Mouse (Mus musculus): Measurements from ENCODE around the gene Terb2. TPM values are rescaled to one million over a fixed set of nuclear protein-coding genes. Genes with fewer than 3 reads are reported as not detected.
A peak's percentile ranks its signal among the peaks of the same experiment; 100 is the strongest.
"Not testable (repeated sequence)": the region's sequence is repeated elsewhere in the genome, so short reads cannot be mapped to it uniquely, and the experiment has no call there.

The Terb2 gene
- polyA plus RNA-seq, 1 experiment from 2014 or later = not detected

- Histone ChIP-seq H3K4me1 (ENCODE audit: control insufficient read depth, insufficient read depth, low read length) (no peaks in the 10 kb centered on the region), H3K9me3 (ENCODE audit: control insufficient read depth, low read depth, low read length) (no peaks in the 10 kb centered on the region), H3K9ac (replicated peaks; ENCODE audit: low read depth, low read length) (no peak overlapping the region), H3K4me3 (ENCODE audit: low read depth, low read length) (no peak overlapping the region), H3K27ac (ENCODE audit: low read length) (no peak overlapping the region), H3K4me2 (replicated peaks; ENCODE audit: low read depth, low read length) (no peak overlapping the region), H3K36me3 (ENCODE audit: control insufficient read depth, insufficient read depth, low read length) (no peaks in the 10 kb centered on the region), H3K27me3 (ENCODE audit: control insufficient read depth, insufficient read depth, low read length) (no peaks in the 10 kb centered on the region)
- WGBS = 47% methylated on average over 2 of the region's 2 CpGs
- peak; percentile 58; the same call in 1 of the 2 replicates for ATAC-seq (ENCODE audit: insufficient number of reproducible peaks, insufficient read depth, low FRiP score, low read depth)
Observed at GRCm38 (mm10) chr2:122206440-122207107, 20.5 kb downstream of the Terb2 start.

DNA sequence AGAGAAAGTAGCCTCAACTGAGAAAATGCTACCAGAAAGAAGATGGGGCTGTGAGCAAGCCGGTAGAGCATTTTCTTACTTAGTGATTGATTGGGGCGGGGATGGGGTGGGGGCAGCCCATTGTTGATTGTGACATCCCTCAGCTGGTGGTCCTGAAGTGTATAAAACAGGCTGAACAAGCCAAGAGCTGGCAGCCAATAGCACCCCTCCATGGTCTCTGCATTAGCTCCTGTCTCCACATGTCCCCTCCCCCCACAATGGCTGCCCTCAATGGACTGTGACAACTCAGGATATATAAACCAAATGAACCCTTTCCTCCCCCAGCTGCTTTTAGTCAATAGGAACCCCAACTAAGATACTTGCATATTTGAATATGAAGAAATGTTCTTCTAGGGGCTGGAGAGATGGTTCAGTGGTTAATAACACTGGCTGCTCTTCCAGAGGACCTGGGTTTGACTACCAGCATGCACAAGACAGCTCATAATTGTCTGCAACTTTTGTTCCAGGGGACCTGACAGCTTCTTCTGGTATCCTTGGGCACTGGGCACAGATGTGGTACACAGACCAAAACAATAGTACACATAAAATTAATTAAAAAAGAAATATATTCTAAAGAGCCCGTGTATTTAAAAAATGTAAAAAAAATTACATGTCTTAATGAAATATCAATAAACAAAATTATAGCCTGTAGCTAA is 24.6 kb downstream of the Terb2 start:
- Histone ChIP-seq H3K27ac (ENCODE audit: low read length) (no peak overlapping the region), H3K9ac (replicated peaks; ENCODE audit: low read depth, low read length) (no peak overlapping the region), H3K4me1 (ENCODE audit: control insufficient read depth, insufficient read depth, low read length) (no peaks in the 10 kb centered on the region), H3K27me3 (ENCODE audit: control insufficient read depth, insufficient read depth, low read length) (no peaks in the 10 kb centered on the region), H3K9me3 (ENCODE audit: control insufficient read depth, low read depth, low read length) (no peaks in the 10 kb centered on the region), H3K4me3 (ENCODE audit: low read depth, low read length) (no peak overlapping the region), H3K36me3 (ENCODE audit: control insufficient read depth, insufficient read depth, low read length) (no peaks in the 10 kb centered on the region), H3K4me2 (replicated peaks; ENCODE audit: low read depth, low read length) (no peak overlapping the region)
- 57% methylated on average over 3 of the region's 3 CpGs for WGBS
- no peak for ATAC-seq (ENCODE audit: insufficient number of reproducible peaks, insufficient read depth, low FRiP score, low read depth)

- not testable (repeated sequence) for H3K4me1 ChIP-seq (ENCODE audit: control insufficient read depth, insufficient read depth, low read length); H3K27ac ChIP-seq (ENCODE audit: low read length); H3K36me3 ChIP-seq (ENCODE audit: control insufficient read depth, insufficient read depth, low read length); H3K27me3 ChIP-seq (ENCODE audit: control insufficient read depth, insufficient read depth, low read length); ATAC-seq (ENCODE audit: insufficient number of reproducible peaks, insufficient read depth, low FRiP score, low read depth); H3K4me3 ChIP-seq (ENCODE audit: low read depth, low read length); H3K9me3 ChIP-seq (ENCODE audit: control insufficient read depth, low read depth, low read length); H3K9ac ChIP-seq (replicated peaks; ENCODE audit: low read depth, low read length); H3K4me2 ChIP-seq (replicated peaks; ENCODE audit: low read depth, low read length)
- WGBS = 85% methylated on average over 4 of the region's 4 CpGs
Observed at GRCm38 (mm10) chr2:122217075-122217474, 31.0 kb downstream of the Terb2 start.

DNA sequence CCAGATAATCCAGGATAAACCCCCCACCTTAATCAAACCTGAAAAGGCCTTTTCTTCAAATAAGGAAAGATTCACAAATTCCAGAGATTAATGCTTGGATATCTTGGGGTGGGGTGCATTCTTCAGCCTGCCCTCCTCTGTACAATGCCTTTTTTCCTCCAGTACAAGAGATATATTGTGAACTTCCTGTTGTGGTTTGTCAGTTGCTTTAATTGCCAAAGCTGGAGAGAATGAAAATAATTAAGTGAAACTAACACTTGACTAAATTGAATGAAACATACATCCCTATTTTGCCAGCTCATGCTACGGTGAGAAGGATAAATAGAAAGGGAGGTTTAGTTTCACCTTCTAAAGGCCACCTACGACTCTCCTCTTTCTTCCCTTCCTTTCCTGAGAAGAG is 32.2 kb downstream of the Terb2 start:
- no peak overlapping the region for H3K9ac ChIP-seq (replicated peaks; ENCODE audit: low read depth, low read length)
- no peaks in the 10 kb centered on the region for H3K36me3 ChIP-seq (ENCODE audit: control insufficient read depth, insufficient read depth, low read length)
- H3K4me3 ChIP-seq (ENCODE audit: low read depth, low read length) = no peak overlapping the region
- WGBS = 71% methylated on average over 2 of the region's 2 CpGs
- no peaks in the 10 kb centered on the region for H3K9me3 ChIP-seq (ENCODE audit: control insufficient read depth, low read depth, low read length)
- no peaks in the 10 kb centered on the region for H3K4me1 ChIP-seq (ENCODE audit: control insufficient read depth, insufficient read depth, low read length)
- no peaks in the 10 kb centered on the region for H3K27me3 ChIP-seq (ENCODE audit: control insufficient read depth, insufficient read depth, low read length)
- no peak overlapping the region for H3K27ac ChIP-seq (ENCODE audit: low read length)
- no peak overlapping the region for H3K4me2 ChIP-seq (replicated peaks; ENCODE audit: low read depth, low read length)
- no peak for ATAC-seq (ENCODE audit: insufficient number of reproducible peaks, insufficient read depth, low FRiP score, low read depth)

- WGBS = 37% methylated on average over 4 of the region's 4 CpGs
Observed at GRCm38 (mm10) chr2:122221378-122221777, 35.3 kb downstream of the Terb2 start.

DNA sequence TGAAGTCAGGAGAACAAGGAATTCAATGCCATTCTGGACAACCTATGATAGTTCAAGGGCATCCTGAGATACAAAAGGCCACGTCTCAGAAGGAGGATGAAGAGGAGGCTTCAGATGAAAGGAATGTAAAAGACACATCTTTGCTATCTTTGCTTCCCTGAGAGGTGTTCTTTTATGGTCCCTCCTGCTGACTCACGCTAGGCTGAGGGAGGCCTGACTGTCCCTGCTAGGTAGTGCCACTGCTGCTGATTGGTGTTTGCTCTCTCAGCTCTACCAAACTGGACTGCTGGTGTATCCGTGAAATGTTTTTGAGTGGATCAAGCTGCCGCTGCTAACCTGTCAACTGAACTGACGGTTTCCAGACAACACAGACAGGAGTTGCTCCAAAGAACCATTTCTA is 35.7 kb downstream of the Terb2 start:
- H3K4me3 ChIP-seq (ENCODE audit: low read depth, low read length) = no peak overlapping the region
- no peak overlapping the region for H3K9ac ChIP-seq (replicated peaks; ENCODE audit: low read depth, low read length)
- no peak for ATAC-seq (ENCODE audit: insufficient number of reproducible peaks, insufficient read depth, low FRiP score, low read depth)
- H3K36me3 ChIP-seq (ENCODE audit: control insufficient read depth, insufficient read depth, low read length) = no peaks in the 10 kb centered on the region
- no peak overlapping the region for H3K27ac ChIP-seq (ENCODE audit: low read length)
- H3K9me3 ChIP-seq (ENCODE audit: control insufficient read depth, low read depth, low read length) = no peaks in the 10 kb centered on the region
- no peak overlapping the region for H3K4me2 ChIP-seq (replicated peaks; ENCODE audit: low read depth, low read length)
- WGBS = 28% methylated on average over 5 of the region's 5 CpGs
- H3K4me1 ChIP-seq (ENCODE audit: control insufficient read depth, insufficient read depth, low read length) = no peaks in the 10 kb centered on the region
- H3K27me3 ChIP-seq (ENCODE audit: control insufficient read depth, insufficient read depth, low read length) = no peaks in the 10 kb centered on the region

More at GRCm38 (mm10) chr2:122221378-122221777, 35.3 kb downstream of the Terb2 start:
- Histone ChIP-seq H3K36me3 (ENCODE audit: control insufficient read depth, insufficient read depth, low read length) (no peaks in the 10 kb centered on the region), H3K4me2 (replicated peaks; ENCODE audit: low read depth, low read length) (no peak overlapping the region), H3K27ac (ENCODE audit: low read length) (no peak overlapping the region), H3K4me1 (ENCODE audit: control insufficient read depth, insufficient read depth, low read length) (no peaks in the 10 kb centered on the region), H3K27me3 (ENCODE audit: control insufficient read depth, insufficient read depth, low read length) (no peaks in the 10 kb centered on the region), H3K9ac (replicated peaks; ENCODE audit: low read depth, low read length) (no peak overlapping the region), H3K9me3 (ENCODE audit: control insufficient read depth, low read depth, low read length) (no peaks in the 10 kb centered on the region), H3K4me3 (ENCODE audit: low read depth, low read length) (no peak overlapping the region)
- no peak for ATAC-seq (ENCODE audit: insufficient number of reproducible peaks, insufficient read depth, low FRiP score, low read depth)

DNA sequence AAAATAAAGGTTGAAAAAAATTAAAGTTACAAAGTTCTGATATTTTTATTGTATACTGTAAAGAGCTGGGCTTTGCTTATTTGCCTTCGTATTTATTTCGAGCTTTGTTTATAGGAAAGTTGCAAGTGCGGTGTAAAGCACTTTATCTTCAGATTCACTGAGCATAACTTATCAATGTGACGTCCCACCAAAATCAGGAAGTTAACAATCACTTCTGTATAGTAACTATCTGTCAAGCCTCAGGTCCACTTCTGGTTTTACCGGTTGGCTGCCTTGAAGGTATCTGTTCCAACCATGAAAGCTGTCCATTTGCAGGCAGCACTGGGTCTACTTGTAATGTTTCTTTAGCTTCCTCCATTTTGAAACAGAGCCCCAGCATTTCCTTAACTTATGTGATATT is 36.2 kb downstream of the Terb2 start:
- WGBS = 51% methylated on average over 5 of the region's 5 CpGs
- Histone ChIP-seq H3K27ac (ENCODE audit: low read length) (no peak overlapping the region), H3K4me1 (ENCODE audit: control insufficient read depth, insufficient read depth, low read length) (no peaks in the 10 kb centered on the region), H3K4me3 (ENCODE audit: low read depth, low read length) (no peak overlapping the region), H3K4me2 (replicated peaks; ENCODE audit: low read depth, low read length) (no peak overlapping the region), H3K9me3 (ENCODE audit: control insufficient read depth, low read depth, low read length) (no peaks in the 10 kb centered on the region), H3K36me3 (ENCODE audit: control insufficient read depth, insufficient read depth, low read length) (no peaks in the 10 kb centered on the region), H3K9ac (replicated peaks; ENCODE audit: low read depth, low read length) (no peak overlapping the region), H3K27me3 (ENCODE audit: control insufficient read depth, insufficient read depth, low read length) (no peaks in the 10 kb centered on the region)
- ATAC-seq (ENCODE audit: insufficient number of reproducible peaks, insufficient read depth, low FRiP score, low read depth) = no peak

GRCm38 (mm10) chr2:122223654-122224053 is 37.6 kb downstream of the Terb2 start:
- Histone ChIP-seq H3K4me1 (ENCODE audit: control insufficient read depth, insufficient read depth, low read length) (no peaks in the 10 kb centered on the region), H3K4me2 (replicated peaks; ENCODE audit: low read depth, low read length) (no peak overlapping the region), H3K4me3 (ENCODE audit: low read depth, low read length) (no peak overlapping the region), H3K9me3 (ENCODE audit: control insufficient read depth, low read depth, low read length) (no peaks in the 10 kb centered on the region), H3K27me3 (ENCODE audit: control insufficient read depth, insufficient read depth, low read length) (no peaks in the 10 kb centered on the region), H3K36me3 (ENCODE audit: control insufficient read depth, insufficient read depth, low read length) (no peaks in the 10 kb centered on the region), H3K27ac (ENCODE audit: low read length) (no peak overlapping the region), H3K9ac (replicated peaks; ENCODE audit: low read depth, low read length) (no peak overlapping the region)
- ATAC-seq (ENCODE audit: insufficient number of reproducible peaks, insufficient read depth, low FRiP score, low read depth) = no peak
